Mouse (Mus musculus) adrenal gland, postnatal 36 days (tissue): ENCODE results near the gene Morn5. TPM values are rescaled to one million over a fixed set of nuclear protein-coding genes. Genes with fewer than 3 reads are reported as not detected.

Experiments used
- DNase-seq, 2 experiments: peaks; one replicate each; pipeline ENCODE4 v3.0.0; 2021; ENCODE audit warnings: mixed read lengths in 1 of 2
- long read RNA-seq, 2 experiments: library from polyadenylated mRNA; stranded (forward); transcript quantifications; one replicate each; pipeline ENCODE4 v2.0.0; 2021; ENCODE audit warnings: borderline sequencing depth in 2 of 2
- total RNA-seq, 2 experiments: library from RNA; stranded (reverse); gene quantifications; 2 replicates each; pipeline ENCODE4 v1.2.3; 2021

Morn5 gene
- total RNA-seq = 1 to 10 TPM in 1 of 2 experiments, under 1 TPM in 1; 0.56 to 1.1 TPM
- long read RNA-seq, experiment 1 = 0 reads
- long read RNA-seq, experiment 2 = 0 reads

- DNase-seq = peak; percentile 99 to 100
Observed at GRCm38 (mm10) chr2:36048748-36049566, at the start of gene Morn5, which contains the start of gene Ndufa8. Morn5 (plus strand) TSS chr2:36049458. Ndufa8 (minus strand) TSS chr2:36049406.

GRCm38 (mm10) chr2:36000390-36000789 lies 48.9 kb upstream of the Morn5 start:
- DNase-seq = no peak

GRCm38 (mm10) chr2:36002188-36002587 lies 47.1 kb upstream of the Morn5 start:
- DNase-seq = no peak

GRCm38 (mm10) chr2:36008071-36008470 lies 41.2 kb upstream of the Morn5 start:
- DNase-seq = peak; percentile 26 to 62

- peak; percentile 71 to 84 for DNase-seq
Observed at GRCm38 (mm10) chr2:36009386-36009785, 39.9 kb upstream of the Morn5 start.

- no peak for DNase-seq
Observed at GRCm38 (mm10) chr2:36010579-36010978, 38.7 kb upstream of the Morn5 start.

GRCm38 (mm10) chr2:36011331-36011825 lies 37.9 kb upstream of the Morn5 start:
- peak in 1 of 2 experiments; percentile 16 for DNase-seq

GRCm38 (mm10) chr2:36013010-36013409 lies 36.2 kb upstream of the Morn5 start:
- DNase-seq = peak; percentile 59 to 62

GRCm38 (mm10) chr2:36021385-36022159 lies 27.7 kb upstream of the Morn5 start:
- peak; percentile 80 to 83 for DNase-seq

- DNase-seq = peak; percentile 63 to 74
Observed at GRCm38 (mm10) chr2:36023291-36023690, 26.0 kb upstream of the Morn5 start.

GRCm38 (mm10) chr2:36032884-36033283 lies 16.4 kb upstream of the Morn5 start:
- DNase-seq = peak; percentile 9 to 23

- no peak for DNase-seq
Observed at GRCm38 (mm10) chr2:36033966-36034365, 15.3 kb upstream of the Morn5 start.

- no peak for DNase-seq
Observed at GRCm38 (mm10) chr2:36034898-36035297, 14.4 kb upstream of the Morn5 start.

GRCm38 (mm10) chr2:36035413-36036081 lies 13.7 kb upstream of the Morn5 start:
- no peak for DNase-seq

- DNase-seq = no peak
Observed at GRCm38 (mm10) chr2:36039297-36039985, 9.8 kb upstream of the Morn5 start.

- no peak for DNase-seq
Observed at GRCm38 (mm10) chr2:36040872-36041271, 8.4 kb upstream of the Morn5 start.

- DNase-seq = no peak
Observed at GRCm38 (mm10) chr2:36048164-36048563, 1.1 kb upstream of the Morn5 start.

GRCm38 (mm10) chr2:36049567-36049954 lies 303 bp downstream of the Morn5 start:
- no peak for DNase-seq

- DNase-seq = no peak
Observed at GRCm38 (mm10) chr2:36053249-36053648, 4.0 kb downstream of the Morn5 start.

GRCm38 (mm10) chr2:36056248-36056647 lies 7.0 kb downstream of the Morn5 start:
- no peak for DNase-seq

- DNase-seq = no peak
Observed at GRCm38 (mm10) chr2:36061409-36061808, 12.2 kb downstream of the Morn5 start.

- no peak for DNase-seq
Observed at GRCm38 (mm10) chr2:36067132-36067531, 17.9 kb downstream of the Morn5 start.
